Mouse (Mus musculus): ENCODE measurements around the gene Morf4l2. TPM values are rescaled to one million over a fixed set of nuclear protein-coding genes. Genes with fewer than 3 reads are reported as not detected.

The Morf4l2 gene
- total and polyA plus RNA-seq, 3 experiments, result 189 to 585 (median 358) TPM

- DNase-seq (ENCODE audit: extremely low read depth), result no peak
- Histone ChIP-seq H3K4me3 (replicated peaks in 1 of 3; ENCODE audit: low read depth in 2 of 3, low read length in 2 of 3, poor library complexity in 1 of 3) (no peak overlapping the region), H3K27ac (ENCODE audit: insufficient read depth, low read depth) (no peak overlapping the region), H3K9me3 (replicated peaks; ENCODE audit: low read length) (no peaks in the 10 kb centered on the region), H3K36me3 (replicated peaks in 1 of 2; ENCODE audit: control insufficient read depth in 1 of 2, insufficient read depth in 1 of 2, low read length in 1 of 2) (no peaks in the 10 kb centered on the region), H3K4me1 (ENCODE audit: control insufficient read depth in 1 of 2, insufficient read depth in 2 of 2) (no peaks in the 10 kb centered on the region), H3K79me2 (replicated peaks; ENCODE audit: control insufficient read depth, extremely low read depth, insufficient read depth, poor library complexity, severe bottlenecking) (no peaks in the 10 kb centered on the region), H3K27me3 (replicated peaks) (no peaks in the 10 kb centered on the region), H3K9ac (ENCODE audit: insufficient read depth, low read depth) (no peak overlapping the region), H3K4me2 (ENCODE audit: insufficient read depth, low read depth, poor library complexity, severe bottlenecking) (no peak overlapping the region)
- dilution Hi-C loops (cut with MboI; ENCODE audit: extremely low pct_ligation_motif_present, extremely low pct_unique_long_range_greater_than_20kb, low sequenced_read_pairs) (no loop called here), in situ Hi-C loops (cut with MboI; ENCODE audit: low pct_ligation_motif_present, low pct_unique_long_range_greater_than_20kb, low sequenced_read_pairs) (no loop called here)
- TF ChIP-seq RAD21 (IDR thresholded peaks at IDR 0.05; ENCODE audit: low read depth, low read length) (no peak), E2F4 (IDR thresholded peaks at IDR 0.05; ENCODE audit: insufficient replicate concordance, low read depth, low read length) (no peak), ETS1 (conservative IDR thresholded peaks at IDR 0.05; ENCODE audit: low read depth, low read length) (no peak), ZC3H11A (IDR thresholded peaks at IDR 0.05; ENCODE audit: low read depth, low read length) (no peak), SIN3A (IDR thresholded peaks at IDR 0.05; ENCODE audit: low read length) (no peak), CHD1 (IDR thresholded peaks at IDR 0.05; ENCODE audit: low read depth, low read length) (no peak), TBP (conservative IDR thresholded peaks at IDR 0.05; ENCODE audit: low read depth, low read length) (no peak), JUN (IDR thresholded peaks at IDR 0.05; ENCODE audit: insufficient read depth, low read depth, low read length) (no peak), ZKSCAN1 (IDR thresholded peaks at IDR 0.05; ENCODE audit: borderline replicate concordance, low read depth, low read length) (no peak), HCFC1 (IDR thresholded peaks at IDR 0.05; ENCODE audit: low read depth, low read length) (no peak), MEF2A (IDR thresholded peaks at IDR 0.05; ENCODE audit: borderline replicate concordance, low read depth, low read length) (no peak), USF2 (conservative IDR thresholded peaks at IDR 0.05; ENCODE audit: low read depth, low read length) (no peak), IRF4 (IDR thresholded peaks at IDR 0.05; ENCODE audit: low read depth, low read length) (no peak), ZNF384 (IDR thresholded peaks at IDR 0.05; ENCODE audit: low read depth, low read length) (no peak), SMC3 (IDR thresholded peaks at IDR 0.05; ENCODE audit: low read depth, low read length) (no peak), RCOR1 (conservative IDR thresholded peaks at IDR 0.05; ENCODE audit: low read depth, low read length) (no peak), MAFK (IDR thresholded peaks at IDR 0.05; ENCODE audit: insufficient replicate concordance, low read length) (no peak), CHD2 (IDR thresholded peaks at IDR 0.05; ENCODE audit: low read length) (no peak), BHLHE40 (IDR thresholded peaks at IDR 0.05; ENCODE audit: low read depth, low read length) (no peak), KAT2A (IDR thresholded peaks at IDR 0.05; ENCODE audit: insufficient replicate concordance, low read length) (no peak)
Measured at GRCm38 (mm10) chrX:136708782-136709181, 34.7 kb downstream of the Morf4l2 start.

DNA sequence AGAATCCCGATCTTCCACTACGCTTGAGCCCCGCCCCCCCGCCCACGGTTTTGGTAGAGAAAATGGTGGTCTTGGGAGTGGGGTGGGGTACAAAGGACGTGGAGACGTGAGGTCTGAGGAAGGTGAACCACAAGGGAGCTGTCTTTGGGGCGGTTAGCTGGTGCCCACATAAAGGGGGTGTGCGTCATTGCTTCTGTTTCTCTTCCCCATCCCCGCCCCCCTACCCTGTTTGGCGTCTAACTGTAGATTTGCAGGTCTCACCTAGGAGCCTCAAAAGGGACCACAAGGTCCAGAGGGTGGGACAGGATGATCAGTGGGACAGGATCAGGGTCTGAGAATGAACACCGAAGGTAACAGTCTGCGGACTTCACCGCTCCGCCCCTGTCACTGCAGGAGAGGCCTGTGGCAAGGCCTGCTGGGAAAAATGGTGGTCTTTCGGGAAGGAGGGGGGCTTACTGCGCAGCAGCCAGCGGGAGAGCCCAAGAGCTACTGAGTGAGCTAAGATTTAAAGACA lies 35.3 kb downstream of the Morf4l2 start:
- Histone ChIP-seq H3K79me2 (replicated peaks; ENCODE audit: control insufficient read depth, extremely low read depth, insufficient read depth, poor library complexity, severe bottlenecking) (no peaks in the 10 kb centered on the region), H3K27ac (ENCODE audit: insufficient read depth, low read depth) (no peak overlapping the region), H3K27me3 (replicated peaks) (no peaks in the 10 kb centered on the region), H3K4me2 (ENCODE audit: insufficient read depth, low read depth, poor library complexity, severe bottlenecking) (peak overlapping the region; percentile 84; the same call in 1 of the 2 replicates), H3K4me1 (ENCODE audit: control insufficient read depth in 1 of 2, insufficient read depth in 2 of 2) (no peaks in the 10 kb centered on the region), H3K4me3 (replicated peaks in 1 of 3; ENCODE audit: low read depth in 2 of 3, low read length in 2 of 3, poor library complexity in 1 of 3) (peak overlapping the region in 1 of 3 experiments; percentile 60), H3K9ac (ENCODE audit: insufficient read depth, low read depth) (peak overlapping the region; percentile 33; the same call in 1 of the 2 replicates), H3K9me3 (replicated peaks; ENCODE audit: low read length) (no peaks in the 10 kb centered on the region), H3K36me3 (replicated peaks in 1 of 2; ENCODE audit: control insufficient read depth in 1 of 2, insufficient read depth in 1 of 2, low read length in 1 of 2) (no peaks in the 10 kb centered on the region)
- in situ Hi-C loops (cut with MboI; ENCODE audit: low pct_ligation_motif_present, low pct_unique_long_range_greater_than_20kb, low sequenced_read_pairs) (no loop called here), dilution Hi-C loops (cut with MboI; ENCODE audit: extremely low pct_ligation_motif_present, extremely low pct_unique_long_range_greater_than_20kb, low sequenced_read_pairs) (no loop called here)
- TF ChIP-seq TBP (conservative IDR thresholded peaks at IDR 0.05; ENCODE audit: low read depth, low read length) (no peak), PAX5 (IDR thresholded peaks at IDR 0.05; ENCODE audit: low read length) (no peak), CHD2 (IDR thresholded peaks at IDR 0.05; ENCODE audit: low read length) (no peak), TCF12 (IDR thresholded peaks at IDR 0.05; ENCODE audit: low read depth, low read length) (no peak), ZKSCAN1 (IDR thresholded peaks at IDR 0.05; ENCODE audit: borderline replicate concordance, low read depth, low read length) (no peak), BHLHE40 (IDR thresholded peaks at IDR 0.05; ENCODE audit: low read depth, low read length) (no peak), ELF1 (IDR thresholded peaks at IDR 0.05; ENCODE audit: low read depth, low read length) (no peak), CHD1 (IDR thresholded peaks at IDR 0.05; ENCODE audit: low read depth, low read length) (no peak), IRF4 (IDR thresholded peaks at IDR 0.05; ENCODE audit: low read depth, low read length) (no peak), MAFK (IDR thresholded peaks at IDR 0.05; ENCODE audit: insufficient replicate concordance, low read length) (no peak), ETS1 (conservative IDR thresholded peaks at IDR 0.05; ENCODE audit: low read depth, low read length) (no peak), UBTF (IDR thresholded peaks at IDR 0.05; ENCODE audit: low read depth, low read length) (no peak), USF1 (IDR thresholded peaks at IDR 0.05; ENCODE audit: low read depth, low read length) (no peak), JUND (conservative IDR thresholded peaks at IDR 0.05; ENCODE audit: low read depth, low read length) (no peak), USF2 (conservative IDR thresholded peaks at IDR 0.05; ENCODE audit: low read depth, low read length) (no peak), E2F4 (IDR thresholded peaks at IDR 0.05; ENCODE audit: insufficient replicate concordance, low read depth, low read length) (no peak), MYC (IDR thresholded peaks at IDR 0.05; ENCODE audit: low read depth, low read length) (no peak), RCOR1 (conservative IDR thresholded peaks at IDR 0.05; ENCODE audit: low read depth, low read length) (no peak), RAD21 (IDR thresholded peaks at IDR 0.05; ENCODE audit: low read depth, low read length) (no peak)
- DNase-seq (ENCODE audit: extremely low read depth), result no peak

Data from CH12.LX (cell line).